Mouse (Mus musculus) left cerebral cortex, postnatal 10 days (tissue): Measurements from ENCODE around the gene Rnft2. TPM values are rescaled to one million over a fixed set of nuclear protein-coding genes. Genes with fewer than 3 reads are reported as not detected.

Experiments
- DNase-seq, 2 experiments: peaks; one replicate each; pipeline ENCODE4 v3.0.0; 2021 to 2022; ENCODE audit warnings: low spot score in 2 of 2, mixed read lengths in 1 of 2; ENCODE audit errors: extremely low spot score in 1 of 2
- intact Hi-C: fragments of 180-260 bp; cut with DNase I; formaldehyde crosslinking; loops from one replicate; pipeline ENCODE4 v1.15.1; 2025
- total RNA-seq, 2 experiments: library from RNA; stranded (reverse); gene quantifications; 2 replicates each; pipeline ENCODE4 v1.2.3; 2021

Rnft2 gene
- total RNA-seq, 2 experiments from 2014 or later: 104 to 105 TPM

- intact Hi-C loops: no loop called here
- no peak for DNase-seq
These were observed 95.2 kb downstream of the Rnft2 start for GRCm38 (mm10) chr5:118149711-118150110.

DNA sequence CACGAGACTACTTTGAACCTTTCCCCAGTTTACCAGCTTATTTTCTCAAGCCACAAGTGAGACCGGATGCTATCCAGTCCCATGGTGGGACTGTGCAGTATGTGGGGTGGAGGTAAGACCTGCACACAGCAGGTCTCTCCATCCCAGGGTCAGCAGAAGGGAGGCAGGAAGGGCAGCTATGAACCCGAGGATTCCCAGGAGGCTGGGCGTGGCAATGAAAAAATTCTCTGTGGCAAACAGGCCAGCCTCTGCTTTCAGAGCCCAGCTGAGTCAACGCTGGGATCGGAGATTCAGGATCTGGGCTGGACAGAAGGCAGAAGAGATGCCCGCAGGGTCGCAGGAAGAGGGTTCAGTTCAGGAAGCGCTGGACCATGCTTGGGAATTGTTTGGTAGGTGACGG, 97.7 kb downstream of the Rnft2 start:
- intact Hi-C loops: no loop called here
- DNase-seq: no peak

DNA sequence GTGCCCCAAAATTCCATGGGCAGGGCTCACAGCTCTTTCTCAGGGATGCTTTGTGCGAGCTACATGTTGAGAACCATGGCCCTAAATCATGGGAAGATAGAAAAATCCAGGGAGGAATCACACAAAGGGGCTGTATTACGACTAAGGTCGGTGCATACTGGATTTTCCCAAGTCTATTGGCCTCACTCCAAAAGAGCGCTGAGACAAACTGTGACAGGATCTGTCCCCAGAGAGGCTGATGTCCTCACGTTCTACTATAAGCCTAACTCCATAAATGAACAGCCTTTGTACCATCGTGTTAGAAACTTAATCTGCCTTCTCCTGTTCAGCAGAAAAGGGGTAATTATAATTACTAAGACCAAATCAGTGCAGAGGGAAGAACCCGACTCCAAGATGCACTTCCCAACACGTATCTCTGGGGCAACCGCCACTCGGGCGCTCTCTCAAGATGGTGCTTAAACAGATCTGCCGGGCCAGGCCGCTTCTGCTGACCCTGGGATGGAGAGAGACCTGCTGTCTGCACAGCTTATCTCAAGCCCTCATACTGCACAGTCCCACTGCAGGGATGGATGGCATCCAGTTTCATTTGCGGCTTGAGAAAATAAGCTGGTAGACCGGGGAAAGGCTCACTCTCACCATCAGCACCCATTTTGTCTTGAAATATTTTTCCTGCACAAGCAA, 98.8 kb downstream of the Rnft2 start:
- intact Hi-C loops: no loop called here
- no peak for DNase-seq

GRCm38 (mm10) chr5:118145458-118145857, 99.5 kb downstream of the Rnft2 start:
- no peak for DNase-seq
- intact Hi-C loops: no loop called here

GRCm38 (mm10) chr5:118144770-118145169, 100.1 kb downstream of the Rnft2 start:
- intact Hi-C loops: no loop called here
- no peak for DNase-seq

GRCm38 (mm10) chr5:118144327-118144726, 100.6 kb downstream of the Rnft2 start:
- intact Hi-C loops: no loop called here
- no peak for DNase-seq

GRCm38 (mm10) chr5:118143211-118144026, 101.5 kb downstream of the Rnft2 start:
- no peak for DNase-seq
- intact Hi-C loops: no loop called here

GRCm38 (mm10) chr5:118142471-118142870, 102.4 kb downstream of the Rnft2 start:
- DNase-seq: no peak
- intact Hi-C loops: no loop called here

Other genes starting within 250 kb of the Rnft2 start
- gene Tesc, start 217.4 kb downstream of the Rnft2 start, total RNA-seq: 10 to 100 TPM; 21.5 to 27.3 TPM
- 10 to 100 TPM; 36.7 to 37.4 TPM for gene Fbxw8, start 89.7 kb downstream of the Rnft2 start, total RNA-seq
- 10 to 100 TPM; 32.7 to 32.8 TPM for gene Hrk, start 80.5 kb downstream of the Rnft2 start, total RNA-seq
- 10 to 100 TPM; 18.6 to 19.3 TPM for gene 2410131K14Rik, start 111 bp upstream of the Rnft2 start, total RNA-seq